Mouse (Mus musculus): ENCODE measurements around the gene Cpt2.

Gene Cpt2

DNA sequence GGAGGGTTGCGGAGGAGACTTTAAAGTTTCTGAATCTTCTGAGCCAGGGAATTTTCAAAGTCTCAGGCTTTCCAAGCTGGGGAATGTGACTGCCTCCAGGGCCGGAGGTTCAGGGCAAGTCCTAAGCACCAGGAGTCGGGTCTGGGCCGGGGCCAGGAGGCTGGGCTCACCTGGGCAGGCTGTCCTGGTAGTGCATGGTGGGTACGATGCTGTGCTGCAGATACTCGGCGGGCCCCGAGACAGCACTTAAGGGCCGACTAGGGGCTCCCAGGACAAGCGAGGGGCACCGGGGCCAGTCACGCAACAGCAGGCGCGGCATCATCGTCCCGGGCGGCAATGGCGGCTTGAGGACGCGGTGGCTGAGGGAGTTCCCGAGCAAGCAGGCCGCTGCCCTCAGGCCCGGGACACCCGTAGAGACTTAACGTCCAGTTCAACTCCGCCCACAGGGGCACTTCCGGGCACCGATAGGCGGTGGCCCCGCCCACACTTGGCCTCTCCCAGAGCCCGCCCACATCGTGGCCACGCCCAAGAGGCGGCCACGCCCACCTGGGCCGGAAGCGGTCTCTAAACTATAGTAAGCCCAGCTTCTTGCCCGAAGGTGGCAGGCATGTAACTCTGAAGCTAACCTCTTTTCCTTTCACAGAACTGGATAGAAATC is at the start of gene Cpt2:
Gene Cpt2 (minus strand): TSS at position 466 of the 658 bp plus-strand sequence.
- peak; percentile 80 to 89 for DNase-seq

- no peak for DNase-seq
These were observed 47.8 kb upstream of the Cpt2 start for GRCm38 (mm10) chr4:107971162-107971561.

DNA sequence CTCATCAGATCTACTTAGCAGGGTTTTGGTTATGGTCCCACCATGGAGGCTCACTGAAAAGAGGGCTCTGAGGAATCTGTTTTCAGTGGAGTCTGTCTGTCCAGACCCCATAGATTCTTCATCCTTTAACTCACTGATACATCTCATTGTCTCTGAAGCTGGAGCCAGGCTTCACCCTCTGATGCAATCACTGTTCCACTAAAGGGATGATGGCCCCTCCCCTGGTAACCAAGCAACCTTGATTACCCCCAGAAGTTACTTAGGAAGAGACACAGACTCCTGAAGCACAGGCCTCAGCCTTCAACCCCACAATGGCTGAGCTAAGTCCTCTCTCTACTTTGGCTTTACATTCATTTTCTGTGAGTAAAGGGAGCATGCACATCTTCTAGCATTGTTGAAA is 46.4 kb upstream of the Cpt2 start:
- no peak for DNase-seq

- DNase-seq, result no peak
These were observed 44.7 kb upstream of the Cpt2 start, which contains the start of gene Slc1a7 for GRCm38 (mm10) chr4:107967966-107968682. Gene Slc1a7 (plus strand): TSS chr4:107968332.

DNA sequence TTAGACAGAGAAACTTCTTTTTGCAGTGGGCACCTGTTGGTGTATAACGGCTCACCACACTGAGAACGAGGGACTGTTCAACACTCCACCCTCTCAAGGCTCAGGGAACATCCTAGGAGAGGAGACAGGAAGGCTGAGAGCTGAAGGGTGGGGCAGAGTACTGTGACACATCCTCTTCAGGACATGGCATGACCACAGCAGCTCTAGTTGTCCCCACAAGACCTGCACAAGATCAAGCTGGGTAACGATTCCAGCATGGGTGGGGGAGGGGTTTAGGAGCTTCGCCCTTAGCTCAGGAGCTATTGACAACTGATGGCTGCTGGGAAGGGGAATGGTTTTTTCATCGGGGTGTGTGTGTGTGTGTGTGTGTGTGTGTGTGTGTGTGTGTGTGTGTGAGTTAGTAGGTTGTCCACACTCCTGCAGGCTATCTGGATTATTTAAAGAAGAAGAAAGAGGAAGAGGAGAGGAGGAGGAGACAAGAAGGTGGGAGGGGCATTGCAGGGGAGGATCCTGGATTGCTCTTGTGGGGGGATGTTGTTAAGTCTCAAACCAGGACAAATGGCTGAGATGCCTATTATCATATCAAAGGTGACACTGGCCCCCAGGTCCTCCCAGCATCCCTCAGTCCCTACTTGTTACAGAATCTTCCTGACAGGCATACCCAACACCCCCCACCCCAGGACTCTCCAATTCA is 43.2 kb upstream of the Cpt2 start:
- no peak for DNase-seq

DNA sequence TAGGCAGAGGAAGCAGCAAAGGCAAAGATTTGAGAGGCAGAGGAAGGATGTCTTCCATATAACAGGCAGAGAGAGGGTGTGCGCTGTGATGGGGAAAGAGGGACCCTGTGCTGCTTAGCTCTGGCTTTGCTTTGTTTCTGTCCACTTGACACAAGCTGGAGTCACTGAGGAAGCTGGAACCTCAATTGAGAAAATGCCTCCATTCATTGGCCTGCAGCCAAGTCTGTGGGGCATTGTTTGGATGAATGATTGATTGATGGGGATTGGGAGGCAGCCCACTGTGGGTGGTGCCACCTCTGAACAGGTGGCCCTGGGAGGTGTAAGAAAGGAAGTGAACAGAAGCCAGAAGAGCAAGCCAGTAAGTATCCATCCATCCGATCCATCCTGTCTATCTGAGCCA is 39.4 kb upstream of the Cpt2 start:
- no peak for DNase-seq

- DNase-seq, result no peak
These were observed 38.8 kb upstream of the Cpt2 start for GRCm38 (mm10) chr4:107962044-107962732.

DNA sequence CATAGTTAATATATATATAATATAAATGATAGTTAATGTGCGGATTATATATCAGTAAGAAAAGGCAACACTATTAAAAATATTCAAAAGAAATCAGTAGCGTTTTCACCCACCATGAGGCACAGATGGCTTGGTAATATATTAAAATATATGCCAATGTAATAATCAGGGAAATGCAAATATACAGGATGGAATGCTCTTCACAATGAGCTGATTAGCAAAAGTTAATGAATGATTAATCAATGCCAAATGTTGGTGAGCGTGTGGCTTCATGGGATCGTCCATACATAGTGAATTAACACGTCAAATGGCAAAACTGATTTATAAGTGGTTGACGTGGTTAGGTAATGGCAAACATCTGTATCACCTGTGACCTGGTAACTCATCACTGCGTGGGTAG is 35.1 kb upstream of the Cpt2 start:
- no peak for DNase-seq

DNA sequence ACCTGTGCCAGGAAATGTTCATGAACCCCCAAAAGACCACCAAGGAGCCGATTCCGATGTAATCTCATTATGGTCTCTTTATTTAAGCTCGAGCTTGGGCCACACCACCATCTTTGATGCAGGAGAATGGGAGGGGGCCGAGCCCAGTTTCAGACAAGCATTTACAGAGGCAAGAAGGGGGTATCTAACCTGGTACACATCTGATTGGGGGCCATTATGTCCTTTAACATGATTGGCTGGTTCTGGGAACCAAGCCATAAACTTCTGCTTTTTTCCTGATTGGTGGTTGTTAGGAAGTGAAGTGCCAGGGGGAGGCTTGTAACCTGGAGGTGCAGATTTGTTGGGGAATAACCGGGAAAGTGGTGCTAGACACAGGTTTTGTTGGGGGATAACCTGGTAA is 32.3 kb upstream of the Cpt2 start:
- no peak for DNase-seq

DNA sequence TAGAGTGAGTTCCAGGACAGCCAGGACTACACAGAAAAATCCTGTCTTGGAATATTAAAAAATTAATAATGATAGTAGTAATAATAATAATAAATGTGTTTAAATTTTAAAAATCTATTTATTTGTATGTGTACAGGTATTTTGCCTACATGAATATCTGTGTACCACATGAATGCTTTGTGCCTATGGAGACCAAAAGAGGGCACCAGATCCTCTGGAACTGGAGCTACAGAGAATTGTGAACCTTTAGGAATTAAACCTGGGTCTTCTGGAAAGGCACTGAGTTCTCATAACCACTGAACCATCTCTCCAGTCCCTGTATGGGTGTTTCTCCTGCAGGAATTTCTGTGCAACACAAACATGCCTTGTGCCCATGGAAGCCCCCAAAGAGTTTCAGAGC is 29.4 kb upstream of the Cpt2 start:
- DNase-seq, result no peak

- DNase-seq, result no peak
These were observed 26.5 kb upstream of the Cpt2 start for GRCm38 (mm10) chr4:107949918-107950317.

DNA sequence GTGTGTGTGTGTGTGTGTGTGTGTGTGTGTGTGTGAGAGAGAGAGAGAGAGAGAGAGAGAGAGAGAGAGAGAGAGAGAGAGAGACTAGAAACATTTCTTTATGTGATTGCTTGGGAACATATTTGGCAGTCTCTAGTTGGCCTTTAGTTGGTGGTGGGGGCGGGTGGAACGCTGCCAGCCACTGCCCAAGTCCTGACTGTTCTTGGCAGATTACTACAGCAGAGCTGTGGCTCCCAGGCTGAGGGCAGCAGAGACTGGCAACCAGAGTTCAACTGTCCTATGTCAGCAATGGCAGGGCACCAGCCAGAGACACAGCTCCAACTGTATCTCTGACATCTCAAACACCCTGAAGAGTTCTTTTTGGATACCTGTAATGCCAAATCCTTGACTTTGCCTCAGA is 20.7 kb upstream of the Cpt2 start:
- DNase-seq, result peak in 1 of 2 experiments; percentile 47

GRCm38 (mm10) chr4:107942741-107943140 is 19.3 kb upstream of the Cpt2 start:
- no peak for DNase-seq

DNA sequence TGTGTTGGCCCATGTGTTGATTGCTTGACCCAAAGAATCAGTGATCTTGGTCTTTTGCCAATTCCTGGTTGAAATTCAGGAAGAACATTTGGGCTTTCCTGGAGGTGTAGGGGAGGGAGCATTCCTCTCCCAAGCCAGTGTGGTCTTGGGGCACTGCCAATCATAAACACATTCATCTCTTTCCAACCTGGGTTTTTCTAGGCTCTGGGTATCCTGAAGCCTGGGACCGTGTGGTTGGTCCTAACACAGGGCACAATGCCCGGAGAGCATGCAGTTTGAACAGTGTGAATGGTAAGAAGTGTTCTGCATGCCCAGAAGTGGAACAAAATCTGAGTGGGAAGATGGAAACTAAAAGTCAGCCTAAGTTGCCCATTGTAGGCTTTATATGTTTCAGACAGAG is 14.7 kb upstream of the Cpt2 start:
- peak in 1 of 2 experiments; percentile 30 for DNase-seq

GRCm38 (mm10) chr4:107937338-107937737 is 13.9 kb upstream of the Cpt2 start:
- peak; percentile 73 to 86 for DNase-seq

GRCm38 (mm10) chr4:107935254-107935653 is 11.8 kb upstream of the Cpt2 start:
- DNase-seq, result no peak

DNA sequence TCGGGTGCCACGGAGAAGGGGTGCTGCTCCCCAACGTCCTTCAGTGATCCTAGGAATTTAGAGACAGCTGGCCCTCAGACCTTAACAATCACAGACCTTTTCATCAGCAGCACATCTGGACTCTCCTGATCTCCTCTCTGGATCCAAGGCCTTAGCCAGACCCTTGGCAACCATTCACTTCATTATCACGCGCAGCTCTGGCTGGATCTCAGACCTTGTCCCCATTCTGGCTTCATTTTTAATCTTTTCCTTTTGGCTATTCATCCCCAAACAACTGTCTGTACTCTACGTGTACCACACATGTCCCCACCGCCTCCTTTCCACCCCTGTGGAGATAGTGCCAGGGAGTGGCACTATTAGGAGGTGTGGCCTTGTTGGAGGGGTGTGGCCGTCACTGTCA is 9.8 kb upstream of the Cpt2 start:
- no peak for DNase-seq

- no peak for DNase-seq
These were observed 8.0 kb upstream of the Cpt2 start for GRCm38 (mm10) chr4:107931453-107931852.

- DNase-seq, result no peak
These were observed 5.3 kb upstream of the Cpt2 start for GRCm38 (mm10) chr4:107928726-107929125.

GRCm38 (mm10) chr4:107928269-107928668 is 4.9 kb upstream of the Cpt2 start:
- no peak for DNase-seq

DNA sequence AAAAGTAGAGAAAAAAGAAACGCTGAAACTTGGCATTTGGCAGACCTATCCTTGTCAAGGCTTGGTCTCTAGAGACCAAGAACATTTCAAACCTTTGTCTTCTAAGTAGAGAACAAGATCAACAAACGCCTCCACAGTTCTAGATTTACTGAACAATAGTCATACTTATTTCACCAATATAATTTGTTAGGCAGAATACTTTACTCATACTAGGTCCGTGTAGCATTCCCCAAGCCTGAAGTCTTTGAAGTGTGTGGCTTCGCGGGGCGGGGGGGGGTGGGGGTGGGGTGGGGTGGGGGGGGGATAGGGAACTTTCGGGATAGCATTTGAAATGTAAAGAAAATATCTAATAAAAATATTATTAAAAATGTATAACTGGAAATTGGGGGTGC is 389 bp upstream of the Cpt2 start:
- DNase-seq, result no peak

- no peak for DNase-seq
These were observed 1.5 kb downstream of the Cpt2 start for GRCm38 (mm10) chr4:107921952-107922351.

GRCm38 (mm10) chr4:107921152-107921695 is 2.2 kb downstream of the Cpt2 start:
- no peak for DNase-seq

All from cerebellum, postnatal 25 days (tissue).